ENCODE assay signal across 12 mouse cellular contexts in the genomic region with DNA sequence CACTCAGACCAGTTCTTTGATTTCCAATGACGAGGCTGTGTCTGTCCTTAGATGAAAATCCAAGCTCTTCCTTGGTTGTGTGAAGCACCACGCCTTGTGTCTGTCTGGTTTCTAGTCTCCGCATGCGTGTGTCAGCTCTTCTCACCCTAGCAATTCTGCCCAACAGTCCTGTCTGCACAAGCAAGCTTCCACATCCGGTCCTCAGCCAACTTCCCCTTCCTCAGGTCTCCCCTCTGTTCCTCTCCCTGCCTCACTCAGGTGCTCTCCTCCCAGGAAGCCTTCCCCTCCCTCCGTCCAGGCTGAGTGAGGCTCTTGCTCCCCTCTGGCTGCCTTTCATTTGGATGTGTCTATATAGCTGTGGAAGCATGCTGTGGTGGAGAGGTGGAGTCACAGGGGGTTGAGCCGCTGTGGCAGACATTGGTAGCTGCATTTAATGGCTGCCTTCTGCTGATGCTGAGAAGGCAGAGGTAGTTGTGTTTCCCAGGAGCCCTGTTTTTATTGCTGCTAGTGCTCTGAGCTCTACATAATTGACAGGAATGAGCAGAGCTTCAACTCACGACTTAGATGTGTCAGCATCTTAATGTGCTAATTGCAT.
A peak's percentile ranks its signal among the peaks of the same experiment; 100 is the strongest.
DNase-seq lines count a peak whose midpoint lies in the region; ATAC-seq lines count a peak whose summit lies in the region.
"Had no signal": no experiment of that assay in that cellular context is flagged by ENCODE, and none has a peak within 500 bp of the region (broad histone marks: within the 10 kb centered on the region; RNA-seq: fewer than 3 reads in every experiment).

No protein-coding gene starts in this region.

- H3K9ac ChIP-seq in hindbrain, embryonic 11.5 days (ENCODE audit: low read depth, low read length) = no peak overlapping the region
- H3K9ac ChIP-seq in hindbrain, embryonic 16.5 days (ENCODE audit: low read depth, low read length) = no peak overlapping the region

- H3K27ac ChIP-seq in hindbrain, embryonic 11.5 days (ENCODE audit: low read depth, low read length) = peak overlapping the region; percentile 10; the same call in 1 of the 2 replicates
- no peak overlapping the region for H3K27ac ChIP-seq in hindbrain, embryonic 16.5 days (ENCODE audit: low read depth, low read length)

- no peak overlapping the region for H3K4me3 ChIP-seq in hindbrain, embryonic 11.5 days (ENCODE audit: low read depth, low read length)
- no peak overlapping the region for H3K4me3 ChIP-seq in hindbrain, embryonic 16.5 days (ENCODE audit: low read length)

- DNase-seq in hindbrain, embryonic 11.5 days (ENCODE audit: low spot score) = no peak
- no peak for DNase-seq in layer of hippocampus, adult 11-12 months (ENCODE audit: low spot score)
- no peak for DNase-seq in left cerebral cortex, adult 9 months (ENCODE audit: low spot score in 2 of 2)
- no peak for DNase-seq in cerebellum, adult 9-10 months
- DNase-seq: adrenal gland, postnatal 14 days; heart, postnatal 14 days; layer of hippocampus, postnatal 36 days; right cerebral cortex, adult 18-20 months had no signal

- ATAC-seq in hindbrain, embryonic 11.5 days (ENCODE audit: low FRiP score) = no peak
- no peak; the same call in 1 of the 2 replicates for ATAC-seq in hindbrain, embryonic 16.5 days
- ATAC-seq in CD4-positive, CD25-positive, alpha-beta regulatory T cell, adult 4 months = peak; percentile 60
- ATAC-seq in granulocyte monocyte progenitor cell, adult 5-6 weeks (replicated peaks; ENCODE audit: poor library complexity, severe bottlenecking) = peak; percentile 81
- ATAC-seq in megakaryocyte progenitor cell, adult 5-6 weeks (replicated peaks; ENCODE audit: poor library complexity) = peak; percentile 35

- H3K9me3 ChIP-seq in hindbrain, embryonic 11.5 days (ENCODE audit: control insufficient read depth, low read length) = no peaks in the 10 kb centered on the region
- no peaks in the 10 kb centered on the region for H3K9me3 ChIP-seq in hindbrain, embryonic 16.5 days (ENCODE audit: control insufficient read depth, low read length)

- no peaks in the 10 kb centered on the region for H3K27me3 ChIP-seq in hindbrain, embryonic 11.5 days (ENCODE audit: control insufficient read depth, insufficient read depth, low read length)
- no peaks in the 10 kb centered on the region for H3K27me3 ChIP-seq in hindbrain, embryonic 16.5 days (replicated peaks; ENCODE audit: control insufficient read depth, insufficient read depth, low read length)

- WGBS in hindbrain, embryonic 11.5 days = 74% methylated on average over 8 of the region's 8 CpGs
- 69% methylated on average over 8 of the region's 8 CpGs for WGBS in hindbrain, embryonic 16.5 days

- peaks cover 2% of the 10 kb centered on the region; the same call in 1 of the 2 replicates for H3K4me1 ChIP-seq in hindbrain, embryonic 11.5 days (replicated peaks; ENCODE audit: control insufficient read depth, insufficient read depth, low read length)
- peaks cover 8% of the 10 kb centered on the region for H3K4me1 ChIP-seq in hindbrain, embryonic 16.5 days (ENCODE audit: control insufficient read depth, insufficient read depth, low read depth, low read length)

- H3K4me2 ChIP-seq in hindbrain, embryonic 11.5 days (replicated peaks; ENCODE audit: low read depth, low read length) = no peak overlapping the region
- no peak overlapping the region for H3K4me2 ChIP-seq in hindbrain, embryonic 16.5 days (ENCODE audit: low read length)

- H3K36me3 ChIP-seq in hindbrain, embryonic 11.5 days (ENCODE audit: control insufficient read depth, insufficient read depth, low read length) = no peaks in the 10 kb centered on the region
- H3K36me3 ChIP-seq in hindbrain, embryonic 16.5 days (ENCODE audit: control insufficient read depth, insufficient read depth, low read length) = no peaks in the 10 kb centered on the region

Comparison
In these comparisons a context has a peak if more than half of its experiments do, and no peak if none do; other contexts are left out.
1. ATAC-seq: peak in CD4-positive, CD25-positive, alpha-beta regulatory T cell, adult 4 months (single experiment), granulocyte monocyte progenitor cell, adult 5-6 weeks (single experiment) and megakaryocyte progenitor cell, adult 5-6 weeks (single experiment); none in hindbrain, embryonic 11.5 days (single experiment) and hindbrain, embryonic 16.5 days (single experiment).